Mouse (Mus musculus) urinary bladder, adult 18-20 months (tissue): ENCODE measurements around the gene Umodl1.

Source experiments
- DNase-seq, 2 experiments: peaks; one replicate each; pipeline ENCODE4 v3.0.0; 2022; ENCODE audit warnings: low spot score in 2 of 2, mixed read lengths in 2 of 2

The Umodl1 gene

DNA sequence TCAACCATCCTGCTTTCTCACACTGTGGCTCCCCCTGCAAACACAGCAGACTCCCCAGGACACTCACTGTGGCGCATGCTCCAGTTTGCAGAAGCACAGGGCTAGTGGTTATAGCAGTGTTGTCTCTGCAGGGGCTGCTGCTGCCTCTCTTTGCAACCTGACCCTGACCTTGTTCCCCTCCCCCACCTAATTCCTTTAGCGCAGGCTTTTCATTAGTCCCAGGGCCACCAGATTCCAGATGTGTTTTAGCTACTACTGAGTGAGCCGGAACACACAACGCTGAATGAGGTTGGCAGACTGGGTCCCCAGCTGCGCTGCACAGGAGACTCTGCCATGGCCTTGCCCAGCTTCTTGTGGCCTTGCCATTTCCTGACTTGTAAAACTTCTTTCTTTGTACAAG, 46.5 kb downstream of the Umodl1 start:
- DNase-seq = no peak

DNA sequence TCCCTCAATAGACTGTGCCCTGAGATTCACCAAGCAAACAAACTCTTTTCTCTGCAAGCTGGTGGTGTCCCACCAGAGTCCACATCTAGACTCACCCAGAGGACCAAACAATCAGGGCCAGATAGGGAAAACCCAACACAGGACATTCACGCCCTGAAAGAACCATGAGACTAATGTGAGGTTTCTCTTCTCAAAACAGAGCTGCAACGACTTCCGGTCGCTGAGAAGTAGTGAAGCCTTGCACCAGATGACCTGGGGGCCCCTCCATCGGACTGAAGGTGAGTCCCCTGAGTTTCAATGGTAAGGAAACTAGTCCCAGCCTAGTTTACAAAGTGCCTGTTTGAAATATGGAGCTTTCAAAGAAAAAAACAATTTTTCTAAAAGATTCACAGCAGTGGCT, 48.2 kb downstream of the Umodl1 start:
- DNase-seq = no peak

DNA sequence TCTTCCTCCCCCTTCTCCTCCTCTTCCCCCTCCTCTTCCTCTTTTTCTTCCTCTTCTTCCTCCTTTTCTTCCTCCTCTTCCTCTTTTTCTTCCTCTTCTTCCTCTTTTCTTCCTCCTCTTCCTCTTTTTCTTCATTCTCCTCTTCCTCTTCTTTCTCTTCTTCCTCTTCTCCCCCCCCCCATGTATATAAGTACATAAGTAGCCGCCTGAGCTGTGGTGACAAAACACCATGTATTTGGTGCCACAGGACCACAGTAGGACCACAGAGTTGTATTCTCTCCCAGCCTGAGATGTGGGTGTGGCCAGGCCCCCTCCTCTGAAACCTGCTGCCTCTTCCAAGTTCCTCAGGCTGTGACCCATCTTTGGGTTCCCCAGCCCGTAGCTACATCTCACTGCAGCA, 50.8 kb downstream of the Umodl1 start:
- DNase-seq = no peak

DNA sequence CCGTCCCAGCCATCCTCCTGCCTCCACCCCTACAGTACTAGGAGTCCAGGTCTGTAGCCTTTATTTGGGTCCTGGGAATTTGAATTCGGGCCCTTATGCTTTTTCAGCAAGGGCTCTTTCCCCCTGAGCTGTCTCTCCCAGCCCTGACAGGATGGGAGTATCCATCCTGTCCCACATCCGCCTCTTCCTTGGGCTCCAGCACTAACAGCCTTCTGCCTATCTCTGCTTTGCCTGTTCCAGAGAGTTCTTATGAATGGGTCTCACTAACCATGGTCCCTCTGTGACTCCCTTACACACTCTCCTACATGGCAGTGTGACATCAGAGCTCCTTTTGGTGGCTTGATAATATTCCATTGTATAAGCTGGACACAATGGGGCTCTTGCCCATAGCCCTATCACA, 52.9 kb downstream of the Umodl1 start:
- DNase-seq = no peak

DNA sequence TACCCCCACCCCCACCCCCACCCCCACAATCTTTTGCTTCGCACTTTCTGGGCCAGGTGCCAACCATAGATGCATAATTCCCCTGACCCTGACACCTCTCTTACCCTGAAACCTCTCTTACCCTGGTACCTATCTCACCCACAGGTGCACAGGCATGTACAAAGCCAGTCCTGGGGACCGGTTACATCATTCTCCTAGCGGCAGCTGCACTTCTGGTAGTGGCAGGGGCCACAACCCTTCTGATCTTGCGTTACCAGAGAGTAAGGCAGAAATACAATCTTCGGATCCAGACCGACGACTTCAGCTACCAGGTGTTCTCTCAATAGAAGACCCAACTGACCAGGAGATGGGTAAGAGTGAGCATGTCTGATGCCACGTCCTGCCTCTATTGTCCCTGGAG, 54.0 kb downstream of the Umodl1 start:
- no peak for DNase-seq

DNA sequence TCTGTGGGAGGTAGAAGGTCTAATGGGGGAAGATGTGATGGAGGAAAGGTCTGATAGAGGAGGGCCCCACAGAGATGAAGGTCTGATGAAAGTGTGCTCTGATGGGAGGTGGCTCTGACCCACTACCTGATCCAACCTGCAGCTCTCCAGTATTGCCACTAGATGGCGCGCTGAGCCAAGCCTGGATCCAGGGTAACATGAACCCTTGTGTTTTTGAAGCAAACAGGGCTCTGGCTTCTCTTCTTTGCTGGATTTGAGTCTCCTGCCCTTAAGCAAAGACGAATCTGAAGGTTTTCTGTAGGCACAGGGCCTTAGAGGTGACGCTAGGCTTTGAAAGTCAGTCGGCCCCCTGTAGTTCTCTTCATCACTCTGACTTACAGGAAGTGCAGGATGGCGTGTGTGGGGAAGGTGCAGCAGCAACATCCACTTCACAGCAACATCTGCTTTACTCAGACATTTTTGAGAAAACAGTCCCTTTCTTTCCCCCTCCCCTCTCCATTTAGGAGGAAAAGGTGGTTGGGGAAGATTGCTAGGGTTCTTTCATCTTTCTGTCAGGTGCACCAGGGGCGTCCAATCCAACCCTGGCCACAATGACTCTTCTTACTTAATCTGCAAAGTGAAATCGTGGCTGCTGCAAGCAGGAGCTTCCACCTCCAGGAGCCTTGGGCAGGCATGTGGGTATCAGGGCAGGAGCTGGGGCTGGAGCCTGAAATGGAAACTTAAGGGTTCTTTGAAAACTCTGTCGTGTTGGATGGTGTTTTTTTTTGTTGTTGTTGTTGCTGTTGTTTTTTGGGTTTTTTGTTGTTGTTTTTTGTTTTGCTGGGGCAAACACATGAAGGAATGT, 57.3 kb downstream of the Umodl1 start:
- no peak for DNase-seq

DNA sequence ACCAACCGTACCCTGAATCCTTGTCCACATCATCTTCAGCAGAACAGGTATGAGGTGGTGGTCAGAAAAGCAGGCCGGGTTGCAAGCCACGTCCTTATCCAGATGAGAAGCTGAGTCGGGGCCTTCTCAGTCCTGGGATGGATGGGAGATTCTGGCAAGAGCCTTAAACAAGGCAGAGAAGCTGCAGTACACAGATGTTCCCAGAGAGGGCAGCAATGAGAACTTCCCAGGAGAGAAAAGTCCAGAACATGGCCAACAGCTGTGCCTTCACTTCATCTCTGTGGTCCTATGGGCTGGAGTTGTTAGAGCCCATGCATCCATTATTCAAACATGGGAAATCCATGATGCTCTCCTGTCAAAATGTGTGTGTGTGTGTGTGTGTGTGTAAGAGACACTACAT, 63.8 kb downstream of the Umodl1 start:
- peak in 1 of 2 experiments; percentile 37 for DNase-seq

DNA sequence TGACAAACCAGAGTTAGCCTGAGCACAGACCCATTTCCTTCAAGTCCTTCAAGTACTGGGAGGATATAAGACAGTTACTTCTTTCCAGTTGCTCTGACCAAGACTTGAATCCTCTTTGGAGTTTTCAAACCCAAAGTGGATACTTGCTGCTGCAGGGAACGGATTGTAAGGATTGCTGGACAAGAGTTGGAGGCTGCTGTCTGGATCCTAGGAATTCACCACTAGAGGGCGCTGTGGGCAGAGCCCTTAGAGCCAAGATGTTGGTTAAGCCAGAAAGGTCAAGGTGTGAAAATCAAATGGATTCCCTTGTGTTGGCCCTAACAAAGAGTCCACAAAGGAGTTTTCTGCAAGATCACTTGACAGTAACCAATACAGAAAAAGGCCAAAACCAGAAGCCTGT, 65.1 kb downstream of the Umodl1 start:
- DNase-seq = peak; percentile 18 to 47

DNA sequence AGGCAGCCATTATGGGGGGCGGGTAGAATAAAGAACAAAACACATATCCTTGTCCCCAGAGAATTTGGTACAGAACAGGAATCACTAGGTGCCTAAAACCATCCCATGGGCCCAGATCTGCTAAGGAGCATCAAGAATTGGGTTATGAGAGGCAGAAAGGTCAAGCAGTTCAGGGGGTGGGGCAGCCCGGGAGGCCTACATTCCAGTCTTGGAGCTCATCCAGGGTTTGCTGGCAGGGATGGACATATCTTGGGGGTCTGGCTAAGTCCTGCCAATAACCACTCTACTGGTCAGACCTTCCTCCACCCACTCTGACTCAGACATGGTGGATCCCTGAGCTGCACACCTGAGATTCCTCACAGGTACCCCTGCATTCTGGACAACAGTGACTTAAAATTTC, 65.6 kb downstream of the Umodl1 start:
- no peak for DNase-seq

DNA sequence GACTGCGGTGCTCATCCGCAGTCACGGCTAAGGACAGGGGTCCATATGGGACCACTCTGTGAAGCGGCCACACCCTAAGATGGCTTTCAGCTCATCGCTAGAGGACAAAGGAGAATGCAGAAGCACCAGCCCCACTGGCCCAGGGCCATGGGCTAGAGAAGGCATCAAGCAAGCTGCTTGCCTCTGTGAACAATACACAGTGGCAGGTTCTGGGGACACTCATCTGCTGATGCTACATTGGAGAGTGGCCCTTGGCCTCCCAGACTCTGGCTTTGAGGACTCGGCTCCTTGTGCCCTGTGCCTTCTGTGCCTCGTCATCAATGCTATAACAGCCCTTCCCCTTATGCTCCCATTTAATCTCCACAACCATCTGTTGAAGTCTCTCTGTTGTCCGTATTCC, 66.8 kb downstream of the Umodl1 start:
- no peak for DNase-seq

DNA sequence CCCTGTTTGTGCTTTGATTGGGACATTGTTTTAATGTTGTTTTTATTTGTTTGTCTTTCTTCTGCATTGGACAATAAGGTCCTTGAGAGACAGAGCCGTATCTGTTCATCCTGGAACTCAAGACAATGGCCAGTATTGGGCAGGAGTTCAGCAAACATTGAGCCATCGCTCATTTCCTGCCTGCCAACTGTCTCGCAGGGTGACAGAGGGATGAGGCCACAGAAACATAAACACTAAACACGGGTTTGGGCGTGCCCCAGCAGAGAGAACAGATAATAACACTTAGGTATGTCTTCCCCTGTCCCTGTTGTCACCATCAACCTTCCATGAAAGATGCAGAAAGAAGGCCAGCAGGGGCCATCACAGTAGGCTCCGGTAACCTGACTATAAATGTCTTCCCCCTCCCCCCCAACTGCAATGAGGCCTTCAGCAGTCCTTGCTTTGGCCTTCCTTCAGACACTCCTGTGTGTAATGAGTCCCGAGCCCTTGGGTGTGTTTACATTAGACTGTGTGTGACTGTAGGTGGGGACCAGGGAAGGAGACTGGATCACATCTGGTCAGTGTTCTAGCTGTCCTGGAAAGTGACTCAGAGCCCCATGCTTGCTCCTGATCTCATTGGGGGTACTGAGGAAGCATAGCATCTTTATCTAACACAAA, 69.8 kb downstream of the Umodl1 start:
- no peak for DNase-seq

DNA sequence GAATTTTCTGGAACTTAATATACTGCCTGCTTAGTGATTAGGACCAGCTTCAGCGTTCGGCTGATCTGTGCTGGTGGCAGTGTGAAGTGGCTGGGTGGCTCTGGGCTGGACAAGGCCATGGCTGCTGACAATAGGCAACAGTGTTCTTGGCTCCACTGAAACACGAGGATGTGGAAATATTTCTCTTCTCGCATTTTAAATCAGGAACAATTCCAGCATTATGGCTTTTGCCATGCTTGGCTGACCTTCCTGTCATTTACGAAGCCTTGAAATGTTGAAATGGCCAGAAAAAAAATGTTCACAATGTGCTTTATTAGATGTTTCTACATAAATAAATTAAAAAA, 70.3 kb downstream of the Umodl1 start:
- DNase-seq = no peak

DNA sequence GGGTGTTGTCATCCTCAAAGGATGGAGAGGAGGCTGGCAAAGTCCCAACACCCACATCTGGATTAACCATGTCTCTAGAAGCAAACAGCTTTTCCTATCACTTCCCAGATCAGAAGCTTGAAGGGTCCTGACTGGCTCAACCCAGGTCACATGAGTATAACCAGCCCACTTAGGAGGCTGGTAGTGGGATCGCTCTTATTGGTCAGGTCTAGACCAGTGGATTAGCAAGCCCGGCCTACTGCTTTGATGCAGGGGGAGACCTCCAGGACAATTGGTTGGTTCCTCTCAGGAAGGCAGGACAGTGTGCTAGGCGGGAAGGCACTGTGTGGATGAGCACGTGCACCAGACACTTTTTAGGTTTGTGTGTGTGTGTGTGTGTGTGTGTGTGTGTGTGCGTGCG, 72.5 kb downstream of the Umodl1 start:
- no peak for DNase-seq

DNA sequence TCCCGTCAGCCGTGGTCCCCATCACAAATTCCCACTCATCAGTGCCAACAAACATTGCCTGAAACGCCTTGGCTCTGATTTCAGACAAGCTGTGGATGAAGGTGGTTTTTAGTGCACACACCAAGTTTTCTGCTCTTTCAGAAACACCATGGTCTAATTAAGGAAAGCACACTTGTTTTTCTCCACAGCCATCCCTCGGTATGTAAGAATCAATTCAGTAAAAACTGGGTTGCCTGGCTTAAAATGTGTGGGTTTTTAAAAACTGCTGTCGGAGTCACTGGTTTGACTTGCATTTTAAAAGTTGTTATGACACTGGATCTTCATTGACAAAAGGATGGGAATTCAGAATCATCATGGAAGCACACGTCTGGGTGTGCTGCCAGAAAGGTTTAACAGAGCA, 73.3 kb downstream of the Umodl1 start:
- DNase-seq = no peak

DNA sequence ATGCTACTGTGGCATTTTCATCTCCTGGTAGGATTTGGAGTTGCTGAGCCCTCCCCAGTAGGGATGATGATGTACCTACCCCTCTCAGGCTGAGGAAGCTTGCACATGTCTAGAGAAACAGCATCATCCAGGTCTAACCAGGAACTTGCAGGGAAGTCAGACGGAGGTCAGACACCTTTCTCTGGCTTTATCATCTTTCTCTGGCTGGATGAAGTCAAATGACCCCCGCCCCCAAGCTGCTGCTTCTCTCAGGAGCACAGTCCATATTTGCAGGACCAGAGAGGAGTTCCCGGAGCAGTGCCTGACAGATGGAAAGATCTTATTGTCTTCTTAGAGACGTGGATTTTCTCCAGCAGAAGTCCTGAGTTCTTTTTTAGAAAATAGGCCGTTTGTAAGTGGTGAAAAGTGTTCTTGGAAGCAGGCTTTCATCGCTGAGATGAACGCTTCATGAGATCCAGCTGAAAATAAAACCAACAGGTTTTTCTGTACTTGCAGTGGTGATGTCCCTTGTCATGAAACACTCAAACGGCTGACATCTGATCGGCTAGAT, 74.5 kb downstream of the Umodl1 start:
- no peak for DNase-seq

DNA sequence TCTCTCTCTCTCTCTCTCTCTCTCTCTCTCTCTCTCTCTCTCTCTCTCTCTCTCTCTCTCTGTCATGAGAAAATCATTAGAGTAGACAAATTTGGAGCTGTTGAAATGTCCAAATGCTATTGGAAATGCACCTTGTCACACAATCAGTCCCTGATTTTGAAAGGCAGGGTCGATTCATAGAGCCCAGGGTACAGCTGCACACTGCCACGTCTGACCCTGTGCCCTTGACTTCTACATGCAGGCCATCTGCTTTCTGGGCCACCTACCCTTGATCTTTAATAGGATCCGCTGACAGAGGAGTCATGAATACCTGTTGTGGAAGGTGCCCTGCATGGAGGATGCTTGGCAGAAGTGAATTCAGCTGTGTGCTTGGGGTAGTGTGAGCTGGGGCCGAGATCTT, 75.0 kb downstream of the Umodl1 start:
- no peak for DNase-seq

DNA sequence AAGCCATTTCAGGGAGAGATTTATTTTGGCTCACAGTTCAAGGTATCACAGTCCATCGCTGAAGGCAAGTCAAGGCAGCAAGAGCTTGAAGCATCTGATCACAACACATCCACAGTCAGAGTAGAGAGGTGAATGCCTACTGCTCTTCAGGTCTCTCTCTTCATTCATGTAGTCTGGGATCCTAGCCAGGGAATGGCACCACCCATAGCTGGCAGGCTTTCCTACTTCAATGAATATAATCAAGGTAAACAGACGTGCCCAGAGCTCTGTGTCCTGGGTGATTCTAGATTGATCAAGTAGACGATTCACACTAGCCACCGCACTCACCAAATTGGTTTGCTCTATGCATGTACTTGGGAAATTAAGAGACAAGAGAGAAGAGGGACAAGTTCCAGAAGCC, 77.9 kb downstream of the Umodl1 start:
- DNase-seq = no peak

DNA sequence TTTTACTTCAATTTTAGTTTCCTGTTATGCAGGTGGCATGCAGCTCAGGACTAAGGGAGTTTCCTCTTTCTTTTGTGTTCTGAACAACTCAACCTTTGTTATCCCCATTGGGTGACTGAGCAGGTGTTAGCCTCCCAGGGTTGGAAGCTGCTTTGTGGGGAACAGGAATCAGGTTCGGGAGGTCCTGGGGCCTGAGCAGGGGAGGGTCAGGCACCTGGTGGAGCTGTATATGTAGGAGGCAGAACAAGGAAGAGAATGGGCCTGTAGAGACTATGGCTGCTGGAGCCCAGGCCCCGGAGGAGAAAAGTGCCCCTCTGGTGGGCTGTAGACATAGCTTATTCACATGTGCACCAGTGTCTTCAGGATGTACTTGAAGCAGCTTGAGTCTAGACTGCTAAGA, 78.8 kb downstream of the Umodl1 start:
- DNase-seq = no peak

DNA sequence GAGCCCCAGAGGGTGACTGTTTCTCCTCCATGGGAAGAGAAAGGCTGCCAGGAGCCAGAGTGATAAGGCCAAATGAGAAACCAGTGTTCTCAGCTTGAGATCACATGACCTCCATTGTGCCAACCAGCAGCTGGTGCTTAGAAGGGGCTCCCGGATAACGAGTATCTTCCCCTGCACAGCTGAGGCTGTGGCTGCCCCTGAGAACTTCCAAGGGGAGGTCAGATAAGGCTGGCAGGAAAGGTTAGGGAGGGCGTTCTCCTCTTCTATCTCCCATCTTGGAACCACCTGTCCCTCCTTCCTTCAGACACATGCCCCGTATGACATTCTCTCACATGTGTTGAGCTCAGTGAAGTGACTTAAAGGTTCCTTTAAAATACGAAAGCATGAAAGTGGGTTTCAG, 79.7 kb downstream of the Umodl1 start:
- no peak for DNase-seq

DNA sequence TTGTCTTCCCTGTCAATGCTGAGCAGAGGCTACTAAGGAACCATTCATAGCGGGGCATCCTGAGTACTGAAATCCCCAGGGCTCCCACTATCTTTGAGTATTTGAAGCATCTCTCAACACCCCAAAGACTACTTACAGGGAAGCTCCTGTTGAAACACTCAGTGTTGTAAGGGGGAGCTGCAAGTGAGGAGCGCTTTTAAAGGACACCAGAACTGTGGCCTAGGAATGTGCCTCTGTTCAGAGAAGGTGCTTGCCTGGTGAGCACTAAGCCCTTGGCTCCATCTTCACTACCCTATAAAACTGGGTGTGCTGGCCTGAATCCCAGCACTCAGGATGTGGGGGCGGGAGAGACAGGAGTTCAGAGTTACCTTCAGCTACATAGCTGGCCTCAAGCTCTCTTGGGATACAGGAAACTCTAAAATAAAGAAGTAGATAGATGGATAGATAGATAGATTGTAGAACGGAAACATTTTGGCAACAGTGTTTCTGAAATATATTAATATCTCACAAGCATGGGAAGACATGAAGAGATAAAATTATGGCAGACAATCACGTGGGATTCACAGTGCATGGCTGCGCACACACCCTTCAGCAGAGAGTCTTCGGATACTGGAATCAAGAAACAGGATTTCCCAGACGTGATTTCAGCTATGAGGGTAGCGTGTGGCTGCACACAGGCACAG, 80.4 kb downstream of the Umodl1 start:
- no peak for DNase-seq

DNA sequence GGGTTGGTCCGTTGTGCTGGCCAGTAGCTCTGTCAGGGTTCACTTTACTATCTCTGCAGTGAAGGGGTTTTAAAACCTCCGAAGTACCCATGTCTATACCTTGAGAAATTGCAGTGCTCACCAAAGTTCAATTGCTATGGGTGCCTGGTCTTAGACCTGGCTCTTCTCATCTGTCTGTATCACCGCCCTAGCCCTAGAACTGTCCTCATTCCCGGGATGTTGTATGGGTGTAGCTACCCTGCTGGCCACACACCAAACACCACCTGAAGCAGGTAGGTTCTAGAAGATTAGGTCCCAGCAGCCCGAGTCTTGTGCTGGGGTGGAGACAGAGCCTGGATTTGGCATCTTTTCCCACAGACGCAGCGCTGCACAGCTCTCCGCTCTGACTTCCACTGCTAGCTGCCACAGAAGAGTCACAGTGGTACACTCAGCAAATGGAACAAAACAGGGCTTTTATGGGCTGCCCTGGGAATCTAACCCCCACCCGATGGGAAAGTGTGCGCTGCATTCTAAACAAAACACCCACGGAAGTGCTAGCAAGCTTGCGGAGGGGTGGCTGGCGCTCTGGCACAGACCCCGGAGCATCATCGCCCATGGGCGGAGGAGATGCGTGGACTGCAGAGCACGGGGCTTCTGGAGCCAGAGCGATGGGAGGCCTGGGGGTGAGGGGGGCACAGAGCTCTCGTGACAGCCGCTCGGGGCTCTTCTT, 81.9 kb downstream of the Umodl1 start:
- no peak for DNase-seq

DNA sequence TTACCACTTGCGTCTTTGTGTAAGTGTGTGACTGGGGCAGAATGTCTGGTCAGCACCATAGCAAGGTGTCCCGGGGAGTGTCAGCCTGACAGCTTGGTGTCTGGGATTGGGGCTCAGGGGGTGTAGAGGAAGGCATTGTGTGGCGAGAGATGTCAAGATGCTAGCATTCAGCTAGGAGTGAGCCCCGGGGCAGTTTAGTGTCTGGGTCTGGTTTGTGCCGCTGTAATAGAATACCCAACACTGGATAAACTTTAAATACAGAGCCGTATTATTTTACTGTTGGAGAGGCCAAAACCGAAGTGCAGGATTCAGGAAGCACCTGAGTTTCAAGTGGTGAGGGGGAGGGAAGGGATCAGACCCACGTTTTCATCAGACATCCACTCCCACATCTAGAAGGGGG, 82.9 kb downstream of the Umodl1 start:
- no peak for DNase-seq
